Mouse (Mus musculus) subcutaneous adipose tissue, adult 2 months (tissue): ENCODE data around the gene Vmn1r23. TPM values are rescaled to one million over a fixed set of nuclear protein-coding genes. Genes with fewer than 3 reads are reported as not detected.

Experiments
- polyA plus RNA-seq: library from polyadenylated mRNA; depleted of rRNA; stranded (reverse); fragments of >200 nt; gene quantifications from 2 replicates; pipeline ENCODE4 v1.2.3, GENCODE M21; 2012; ENCODE audit warnings: low replicate concordance; rRNA removed

Gene Vmn1r23
- not detected in 2 replicates for polyA plus RNA-seq

DNA sequence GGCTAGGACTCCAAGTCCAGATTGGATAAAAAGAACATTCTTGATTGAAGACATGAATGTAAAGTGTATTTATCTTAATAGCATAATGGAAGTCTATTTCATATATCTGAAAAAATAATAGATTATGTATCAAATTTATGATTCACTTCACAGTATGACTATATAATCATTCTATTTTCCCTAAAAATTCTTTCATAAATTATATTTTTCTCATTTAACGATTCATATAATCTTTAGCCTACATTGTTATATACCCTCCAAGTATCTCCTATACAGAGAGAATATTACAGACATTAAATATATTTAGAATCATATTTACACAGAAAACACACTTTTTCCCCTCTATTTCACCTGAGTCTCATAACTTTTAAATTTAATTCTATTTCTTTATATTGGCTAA lies at the start of gene Vmn1r23:
Vmn1r23 (minus strand) TSS at position 101 of the 400 bp plus-strand sequence.

DNA sequence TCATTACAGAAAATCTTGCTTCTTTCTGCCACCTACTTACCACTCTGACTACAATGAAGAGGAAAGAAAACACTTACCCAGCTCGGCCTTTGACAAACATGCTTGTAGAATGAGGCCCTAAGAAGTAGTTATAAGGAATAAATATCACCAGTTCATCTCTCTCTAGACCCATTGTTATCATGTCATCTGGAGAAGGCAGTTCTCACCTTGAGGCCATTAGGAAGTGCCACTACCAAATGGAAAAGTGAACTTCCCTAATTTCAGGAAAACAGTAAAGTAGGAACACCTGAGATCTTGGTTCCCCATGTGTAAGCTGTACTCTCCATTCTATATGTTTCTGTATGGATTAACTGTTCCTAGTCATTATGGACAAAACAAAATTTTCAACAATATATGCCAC lies 34.8 kb upstream of the Vmn1r23 start, which contains the start of gene Vmn1r24:
Vmn1r24 (minus strand) TSS at position 101 of the 400 bp plus-strand sequence.

DNA sequence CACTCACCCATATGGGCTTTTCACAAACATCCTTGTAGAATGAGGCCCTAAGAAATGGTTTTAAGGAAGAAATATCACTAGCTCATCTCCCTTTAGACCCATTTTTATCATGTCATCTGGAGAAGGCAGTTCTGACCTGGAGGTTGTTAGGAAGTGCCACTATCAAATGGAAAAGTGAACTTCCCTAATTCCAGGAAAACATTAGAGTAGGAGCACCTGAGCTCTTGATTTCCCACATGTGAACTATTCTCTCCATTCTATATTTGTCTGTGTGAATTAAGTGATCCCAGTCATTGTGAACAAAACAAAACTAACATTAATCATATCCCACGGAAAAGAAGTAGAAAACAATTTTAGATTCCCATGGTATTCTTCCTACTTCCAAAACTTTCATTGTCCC lies 18.7 kb downstream of the Vmn1r23 start, which contains the start of gene Vmn1r22:
Vmn1r22 (minus strand) TSS at position 101 of the 400 bp plus-strand sequence.

Other genes with a start within 250 kb of the Vmn1r23 start
- 17.7 and 18.4 TPM in 2 replicates for gene Pyurf, start 234.8 kb downstream of the Vmn1r23 start, polyA plus RNA-seq
- gene Lancl2, start 224.3 kb downstream of the Vmn1r23 start, polyA plus RNA-seq, result 5.5 and 8.1 TPM in 2 replicates
- 5.6 and 20.5 TPM in 2 replicates for gene Vopp1, start 101.7 kb downstream of the Vmn1r23 start, polyA plus RNA-seq
- not detected in 2 replicates for gene Vmn1r21, start 76.5 kb downstream of the Vmn1r23 start, polyA plus RNA-seq
- gene Vmn1r22, start 18.8 kb downstream of the Vmn1r23 start, polyA plus RNA-seq, result not detected in 2 replicates
- not detected in 2 replicates for gene Vmn1r24, start 34.7 kb upstream of the Vmn1r23 start, polyA plus RNA-seq
- gene Vmn1r25, start 54.0 kb upstream of the Vmn1r23 start, polyA plus RNA-seq, result not detected in 2 replicates
- gene Vmn1r26, start 88.3 kb upstream of the Vmn1r23 start, polyA plus RNA-seq, result not detected in 2 replicates